Mouse (Mus musculus) spleen, adult 2 months (tissue): ENCODE data around the gene Vamp2. TPM values are rescaled to one million over a fixed set of nuclear protein-coding genes. Genes with fewer than 3 reads are reported as not detected.

Experiments used
- DNase-seq, 2 experiments: peaks; one replicate each; pipeline versions ENCODE4 v3.0.0 to v3.0.0-alpha.2; 2012 to 2021; ENCODE audit warnings: low spot score in 2 of 2, low read depth in 1 of 2
- H3K27ac ChIP-seq: fragments of 200-500 bp; 2 replicates; pipeline ENCODE4 v1.5.1; 2012; ENCODE audit warnings: low read length, inconsistent platforms; ENCODE audit not compliant: insufficient read depth
- H3K27me3 ChIP-seq: fragments of 200-500 bp; 2 replicates; pipeline ENCODE4 v1.6.1; 2012; ENCODE audit warnings: mild to moderate bottlenecking, moderate library complexity, low read length, inconsistent platforms; ENCODE audit not compliant: control insufficient read depth, insufficient read depth
- H3K36me3 ChIP-seq: fragments of 200-500 bp; 2 replicates; pipeline ENCODE4 v1.6.1; 2012; ENCODE audit warnings: mild to moderate bottlenecking, low read length, inconsistent platforms; ENCODE audit not compliant: control insufficient read depth, insufficient read depth
- H3K4me1 ChIP-seq: fragments of 200-500 bp; 2 replicates; pipeline ENCODE4 v1.6.1; 2011; ENCODE audit warnings: inconsistent platforms; ENCODE audit not compliant: control insufficient read depth, insufficient read depth, insufficient read length
- H3K4me3 ChIP-seq: fragments of 200-500 bp; 2 replicates; pipeline ENCODE4 v1.5.1; 2011; ENCODE audit warnings: mild to moderate bottlenecking, inconsistent platforms; ENCODE audit not compliant: insufficient read depth, insufficient read length; ENCODE audit errors: extremely low read depth
- CTCF ChIP-seq: fragments of 200-500 bp; IDR thresholded peaks from 2 replicates; pipeline ENCODE4 v1.5.1; 2011; ENCODE audit warnings: mild to moderate bottlenecking, inconsistent platforms; ENCODE audit not compliant: insufficient read depth, insufficient read length, insufficient replicate concordance; ENCODE audit errors: extremely low read depth
- POLR2A ChIP-seq: fragments of 200-500 bp; IDR thresholded peaks from 2 replicates; pipeline ENCODE4 v1.6.1; 2011; ENCODE audit warnings: low read depth, low read length, inconsistent platforms
- WGBS: fragments of 180-500 bp; shearing (Covaris S2); methylation state at CpG from one replicate; pipeline ENCODE4 v1.1.7; 2018; 5-methylcytosine and 5-hydroxymethylcytosine counted together
- polyA plus RNA-seq: library from polyadenylated mRNA; depleted of rRNA; stranded (reverse); fragments of >200 nt; gene quantifications from 2 replicates; pipeline ENCODE4 v1.2.3, GENCODE M21; 2012

The Vamp2 gene
- polyA plus RNA-seq, 1 experiment: 94.2 TPM

DNA sequence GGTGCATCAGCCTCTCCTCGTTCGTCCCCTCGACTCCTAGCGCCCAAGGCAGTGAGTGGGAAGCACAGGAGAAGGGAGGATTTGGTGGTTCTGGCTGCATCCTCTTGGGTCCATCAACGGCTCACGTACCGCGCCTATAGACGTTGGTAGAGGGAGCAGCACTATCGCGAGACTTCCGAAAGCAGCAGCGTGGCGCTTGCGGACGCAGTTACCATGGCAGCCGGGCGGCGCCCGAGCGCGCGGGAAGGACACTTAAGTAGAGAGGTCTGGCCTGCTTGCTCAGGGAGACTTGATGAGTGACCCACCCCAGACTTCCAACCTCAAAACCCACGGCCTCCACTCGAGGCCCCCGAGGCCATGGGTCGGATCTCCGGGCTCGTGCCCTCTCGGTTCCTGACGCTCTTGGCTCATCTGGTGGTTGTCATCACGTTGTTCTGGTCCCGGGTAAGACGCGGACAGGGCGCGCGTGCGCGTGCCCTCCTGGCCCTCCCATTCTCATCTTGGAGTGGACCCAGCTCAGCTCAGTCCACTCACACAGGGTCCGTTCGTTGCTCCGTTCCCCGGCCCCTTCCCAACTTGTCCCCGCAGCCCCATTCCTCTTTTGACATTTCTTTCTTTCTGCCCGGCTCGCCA, 17.6 kb upstream of the Vamp2 start, which contains the start of gene Tmem107:
Gene Tmem107, plus strand, starts transcription at position 217 of the 633 bp plus-strand sequence.
- peak within 1 kb of the TSS; percentile 80 for H3K27ac ChIP-seq
- TF ChIP-seq POLR2A: peak; percentile 94
- no peak for TF ChIP-seq CTCF
- H3K4me3 ChIP-seq: peak within 1 kb of the TSS; percentile 69
- no peaks in the 10 kb centered on the region for H3K27me3 ChIP-seq
- peaks cover 2% of the 10 kb centered on the region for H3K4me1 ChIP-seq
- WGBS: under 1% methylated on average over 47 of the region's 47 CpGs
- H3K36me3 ChIP-seq: no peaks in the 10 kb centered on the region
- DNase-seq: peak; percentile 88 to 94

GRCm38 (mm10) chr11:69071262-69071661, 17.0 kb upstream of the Vamp2 start:
- WGBS: 43% methylated on average over 9 of the region's 9 CpGs
- TF ChIP-seq CTCF: no peak
- no peak for TF ChIP-seq POLR2A
- Histone ChIP-seq H3K4me1 (no peaks in the 10 kb centered on the region; the same call in 1 of the 2 replicates), H3K36me3 (no peaks in the 10 kb centered on the region), H3K27me3 (no peaks in the 10 kb centered on the region), H3K4me3 (peak overlapping the region; percentile 69; the same call in 1 of the 2 replicates), H3K27ac (peak overlapping the region; percentile 27; the same call in 1 of the 2 replicates)
- no peak for DNase-seq

GRCm38 (mm10) chr11:69072234-69072633, 16.1 kb upstream of the Vamp2 start:
- H3K27ac ChIP-seq: no peak overlapping the region
- WGBS: 93% methylated on average over 11 of the region's 11 CpGs
- no peaks in the 10 kb centered on the region for H3K36me3 ChIP-seq
- H3K4me3 ChIP-seq: no peak overlapping the region
- no peak for TF ChIP-seq POLR2A
- TF ChIP-seq CTCF: no peak
- H3K27me3 ChIP-seq: no peaks in the 10 kb centered on the region
- H3K4me1 ChIP-seq: no peaks in the 10 kb centered on the region; the same call in 1 of the 2 replicates
- DNase-seq: no peak

- Histone ChIP-seq H3K4me1 (no peaks in the 10 kb centered on the region; the same call in 1 of the 2 replicates), H3K27ac (no peak overlapping the region), H3K36me3 (no peaks in the 10 kb centered on the region), H3K27me3 (no peaks in the 10 kb centered on the region), H3K4me3 (no peak overlapping the region)
- no peak for DNase-seq
- WGBS: 30% methylated on average over 9 of the region's 9 CpGs
- TF ChIP-seq POLR2A (no peak), CTCF (no peak)
These were observed 15.6 kb upstream of the Vamp2 start for GRCm38 (mm10) chr11:69072666-69073064.

DNA sequence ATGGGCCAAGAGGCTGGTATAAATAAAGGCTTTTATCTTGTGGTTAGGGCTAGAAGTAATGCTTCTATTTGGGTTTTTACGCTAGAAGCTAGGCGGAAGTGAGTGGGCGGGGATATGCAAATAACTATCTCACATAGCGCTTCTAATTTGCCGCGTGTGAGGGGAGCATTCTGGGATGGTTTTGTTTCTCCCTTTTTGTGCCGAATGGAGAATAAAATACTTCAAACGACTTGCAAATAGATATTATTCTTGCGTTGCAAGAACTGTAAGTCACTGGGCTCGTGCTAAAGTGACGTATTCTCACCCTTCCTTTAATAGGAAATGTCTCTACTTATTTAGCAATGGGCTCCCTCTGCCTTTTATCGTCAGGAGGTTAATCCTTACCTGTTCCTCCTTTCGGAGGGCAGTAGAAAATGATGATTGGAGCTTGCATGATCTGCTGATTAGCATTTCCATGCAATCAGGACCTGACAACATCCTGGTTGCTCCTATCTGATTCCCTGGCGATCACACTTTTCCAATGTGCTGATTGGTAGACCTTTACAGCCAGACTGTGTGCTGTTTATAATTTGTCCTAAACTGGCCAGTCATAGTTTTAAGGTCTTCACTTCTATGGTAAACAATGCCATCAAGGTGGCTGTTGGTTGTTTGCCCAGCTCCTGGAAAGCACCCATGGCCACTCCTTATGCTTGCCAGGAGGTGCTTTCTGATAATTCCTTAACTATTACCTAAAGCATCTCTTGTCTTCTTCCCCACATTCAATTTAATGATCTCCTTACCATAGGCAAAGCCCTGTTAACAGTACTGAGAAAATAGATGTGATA, 15.0 kb upstream of the Vamp2 start:
- peak overlapping the region; percentile 82 for H3K27ac ChIP-seq
- no peak overlapping the region for H3K4me3 ChIP-seq
- H3K4me1 ChIP-seq: peaks cover 5% of the 10 kb centered on the region; the same call in 1 of the 2 replicates
- peak; percentile 77 to 93 for DNase-seq
- under 1% methylated on average over 14 of the region's 14 CpGs for WGBS
- no peak for TF ChIP-seq CTCF
- peak; percentile 97 for TF ChIP-seq POLR2A
- no peaks in the 10 kb centered on the region for H3K36me3 ChIP-seq
- no peaks in the 10 kb centered on the region for H3K27me3 ChIP-seq

GRCm38 (mm10) chr11:69073951-69074775, 14.1 kb upstream of the Vamp2 start:
- no peaks in the 10 kb centered on the region for H3K36me3 ChIP-seq
- no peak for DNase-seq
- peak overlapping the region; percentile 35; the same call in 1 of the 2 replicates for H3K27ac ChIP-seq
- peaks cover 8% of the 10 kb centered on the region; the same call in 1 of the 2 replicates for H3K4me1 ChIP-seq
- no peaks in the 10 kb centered on the region for H3K27me3 ChIP-seq
- WGBS: 81% methylated on average over 6 of the region's 6 CpGs
- TF ChIP-seq POLR2A: no peak
- no peak for TF ChIP-seq CTCF
- H3K4me3 ChIP-seq: no peak overlapping the region

- Histone ChIP-seq H3K27me3 (no peaks in the 10 kb centered on the region), H3K4me1 (peaks cover 9% of the 10 kb centered on the region; the same call in 1 of the 2 replicates), H3K4me3 (no peak overlapping the region), H3K36me3 (no peaks in the 10 kb centered on the region), H3K27ac (no peak overlapping the region)
- 81% methylated on average over 2 of the region's 2 CpGs for WGBS
- DNase-seq: no peak
- TF ChIP-seq CTCF: no peak
These were observed 13.6 kb upstream of the Vamp2 start for GRCm38 (mm10) chr11:69074776-69075069.
